Mouse (Mus musculus): Measurements from ENCODE around the gene Rarg. TPM values are rescaled to one million over a fixed set of nuclear protein-coding genes. Genes with fewer than 3 reads are reported as not detected.

The Rarg gene
- 27.2 and 34.6 TPM in 2 replicates for polyA plus RNA-seq (2015; fragmentation: Nextera tagmentation; extraction: Ambion mirVana)

DNA sequence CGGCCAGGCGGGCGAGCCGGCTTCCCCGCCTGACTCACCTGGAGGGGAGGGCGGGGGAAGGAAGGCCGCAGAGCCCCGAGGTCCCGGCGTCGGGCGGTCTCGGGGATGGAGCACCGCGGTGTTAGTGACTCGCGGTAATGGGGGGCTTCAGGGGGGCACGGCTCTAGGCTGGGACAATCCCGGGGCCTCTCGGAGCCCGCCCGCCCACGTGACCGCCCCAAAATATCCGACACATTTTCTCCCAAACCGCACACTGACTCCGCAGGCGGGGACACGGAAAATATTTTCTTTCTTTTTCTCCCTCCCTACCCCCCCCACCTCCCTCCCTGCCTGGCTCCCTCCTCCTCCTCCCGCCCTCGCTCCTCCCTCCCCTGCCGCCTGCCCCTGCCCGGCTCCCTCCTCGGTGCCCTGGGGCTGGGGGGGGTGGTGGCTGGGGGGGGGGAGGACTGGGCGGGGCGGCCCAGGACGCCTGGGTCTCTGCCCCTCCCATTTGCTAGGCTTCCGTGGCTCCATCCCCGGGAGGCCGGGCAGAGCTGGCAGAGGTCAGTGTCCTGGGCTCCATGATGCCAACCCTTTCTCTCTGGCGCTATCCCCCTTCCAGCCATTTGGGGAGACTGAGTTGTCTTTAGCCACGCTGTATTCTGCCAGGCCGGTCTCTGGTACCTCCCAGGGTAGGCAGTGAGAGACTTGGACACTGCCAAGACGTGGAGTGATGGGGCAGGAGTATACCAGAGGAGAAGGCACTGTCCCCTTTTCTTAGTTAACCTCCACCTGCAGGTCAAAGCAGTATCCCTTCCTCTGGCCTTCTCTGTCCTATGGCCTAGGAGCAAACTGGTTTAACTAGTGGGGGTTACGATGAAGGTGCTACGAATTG, at the start of gene Rarg:
TSS of gene Rarg (minus strand) at position 316 of the 874 bp plus-strand sequence.
- no peak for TF ChIP-seq EP300 (optimal IDR thresholded peaks at IDR 0.05)
- peak; percentile 64 for ATAC-seq (ENCODE audit: low FRiP score, low TSS enrichment)

GRCm38 (mm10) chr15:102302542-102302941, 45.2 kb upstream of the Rarg start:
- no peaks in the 10 kb centered on the region for H3K27me3 ChIP-seq (ENCODE audit: control insufficient read depth, insufficient read depth, low read length)
- H3K4me2 ChIP-seq (replicated peaks; ENCODE audit: low read depth): no peak overlapping the region
- no peak overlapping the region for H3K4me3 ChIP-seq (ENCODE audit: low read depth, low read length)
- 74% methylated on average over 6 of the region's 6 CpGs for WGBS
- DNase-seq (ENCODE audit: low spot score) (no peak), ATAC-seq (ENCODE audit: low FRiP score, low TSS enrichment) (0 out of 2 replicates have a peak, but pooled peaks have one; percentile 36)
- TF ChIP-seq CTCF (IDR thresholded peaks at IDR 0.05; ENCODE audit: low read depth): no peak
- TF ChIP-seq EP300 (optimal IDR thresholded peaks at IDR 0.05): no peak
- H3K4me1 ChIP-seq (replicated peaks; ENCODE audit: control insufficient read depth, insufficient read depth): no peaks in the 10 kb centered on the region
- peaks cover 19% of the 10 kb centered on the region; the same call in 1 of the 2 replicates for H3K36me3 ChIP-seq (ENCODE audit: control insufficient read depth, insufficient read depth, low read length)
- H3K9ac ChIP-seq (ENCODE audit: low read length): no peak overlapping the region
- no peaks in the 10 kb centered on the region for H3K9me3 ChIP-seq (ENCODE audit: control insufficient read depth, low read length)
- H3K27ac ChIP-seq (replicated peaks): no peak overlapping the region

More for the DNA sequence above, at the start of gene Rarg:
- 2% methylated on average over 33 of the region's 46 CpGs for WGBS
- H3K4me2 ChIP-seq (replicated peaks; ENCODE audit: low read depth): peak within 1 kb of the TSS; percentile 86
- H3K9me3 ChIP-seq (ENCODE audit: control insufficient read depth, low read length): no peaks in the 10 kb centered on the region
- H3K4me1 ChIP-seq (replicated peaks; ENCODE audit: control insufficient read depth, insufficient read depth): peaks cover 13% of the 10 kb centered on the region
- peak within 1 kb of the TSS; percentile 83 for H3K9ac ChIP-seq (ENCODE audit: low read length)
- no peaks in the 10 kb centered on the region for H3K27me3 ChIP-seq (ENCODE audit: control insufficient read depth, insufficient read depth, low read length)
- H3K36me3 ChIP-seq (ENCODE audit: control insufficient read depth, insufficient read depth, low read length): peaks cover under 1% of the 10 kb centered on the region; the same call in 1 of the 2 replicates
- peak; percentile 75 for DNase-seq (ENCODE audit: low spot score)
- peak within 1 kb of the TSS; percentile 73 for H3K4me3 ChIP-seq (ENCODE audit: low read depth, low read length)
- H3K27ac ChIP-seq (replicated peaks): peak within 1 kb of the TSS; percentile 93

DNA sequence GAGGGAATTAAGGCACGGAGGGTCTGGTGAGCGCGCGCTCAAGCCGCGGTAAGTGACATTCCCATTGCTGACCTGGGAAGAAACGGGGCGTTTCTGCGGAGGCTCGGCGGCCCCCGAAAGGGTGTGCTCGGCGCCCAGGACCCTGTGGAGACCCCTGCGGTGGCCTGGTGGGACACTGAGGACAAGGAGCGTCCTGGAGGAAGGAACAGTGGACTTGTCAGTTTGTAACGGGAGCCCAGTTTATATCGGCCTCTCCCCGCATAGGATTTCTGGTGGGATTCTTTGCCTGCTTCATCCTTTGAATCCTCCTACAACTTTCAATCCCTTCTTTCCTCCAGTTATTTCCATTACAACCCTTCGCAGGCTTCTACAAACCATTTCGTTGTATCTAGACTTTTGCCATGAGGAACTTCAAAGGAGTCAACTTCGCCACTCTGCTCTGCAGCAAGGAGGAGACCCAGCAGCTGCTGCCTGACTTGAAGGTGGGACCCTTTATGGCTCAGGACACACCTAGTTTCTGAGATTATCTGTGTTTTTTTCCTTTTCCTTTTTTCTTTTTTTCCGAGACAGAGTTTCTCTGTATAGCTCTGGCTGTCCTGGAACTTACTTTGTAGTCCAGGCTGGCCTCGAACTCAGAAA, 39.2 kb upstream of the Rarg start:
- 5% methylated on average over 24 of the region's 24 CpGs for WGBS
- Histone ChIP-seq H3K4me2 (replicated peaks; ENCODE audit: low read depth) (peak overlapping the region; percentile 76), H3K4me3 (ENCODE audit: low read depth, low read length) (peak overlapping the region; percentile 55), H3K27me3 (ENCODE audit: control insufficient read depth, insufficient read depth, low read length) (no peaks in the 10 kb centered on the region), H3K36me3 (ENCODE audit: control insufficient read depth, insufficient read depth, low read length) (peaks cover 4% of the 10 kb centered on the region; the same call in 1 of the 2 replicates), H3K4me1 (replicated peaks; ENCODE audit: control insufficient read depth, insufficient read depth) (no peaks in the 10 kb centered on the region), H3K9me3 (ENCODE audit: control insufficient read depth, low read length) (no peaks in the 10 kb centered on the region), H3K9ac (ENCODE audit: low read length) (peak overlapping the region; percentile 43), H3K27ac (replicated peaks) (no peak overlapping the region)
- DNase-seq (ENCODE audit: low spot score): no peak
- no peak for TF ChIP-seq CTCF (IDR thresholded peaks at IDR 0.05; ENCODE audit: low read depth)
- TF ChIP-seq EP300 (optimal IDR thresholded peaks at IDR 0.05): no peak
- peak; percentile 48 for ATAC-seq (ENCODE audit: low FRiP score, low TSS enrichment)

- 6% methylated on average over 25 of the region's 25 CpGs for WGBS
- H3K4me3 ChIP-seq (ENCODE audit: low read depth, low read length): peak within 1 kb of the TSS; percentile 55
- peak; percentile 94 for DNase-seq (ENCODE audit: low spot score)
- no peak for TF ChIP-seq EP300 (optimal IDR thresholded peaks at IDR 0.05)
- no peak for TF ChIP-seq CTCF (IDR thresholded peaks at IDR 0.05; ENCODE audit: low read depth)
- no peaks in the 10 kb centered on the region for H3K4me1 ChIP-seq (replicated peaks; ENCODE audit: control insufficient read depth, insufficient read depth)
- H3K9ac ChIP-seq (ENCODE audit: low read length): peak within 1 kb of the TSS; percentile 43
- ATAC-seq (ENCODE audit: low FRiP score, low TSS enrichment): peak; percentile 98
- H3K27me3 ChIP-seq (ENCODE audit: control insufficient read depth, insufficient read depth, low read length): no peaks in the 10 kb centered on the region
- H3K9me3 ChIP-seq (ENCODE audit: control insufficient read depth, low read length): no peaks in the 10 kb centered on the region
- H3K36me3 ChIP-seq (ENCODE audit: control insufficient read depth, insufficient read depth, low read length): peaks cover 3% of the 10 kb centered on the region; the same call in 1 of the 2 replicates
- peak within 1 kb of the TSS; percentile 76 for H3K4me2 ChIP-seq (replicated peaks; ENCODE audit: low read depth)
- no peak within 1 kb of the TSS for H3K27ac ChIP-seq (replicated peaks)
Measured at GRCm38 (mm10) chr15:102295633-102296367, 38.5 kb upstream of the Rarg start, which contains the start of gene Espl1. Espl1 (plus strand) TSS chr15:102296266.

GRCm38 (mm10) chr15:102287395-102287794, 30.1 kb upstream of the Rarg start:
- no peak overlapping the region for H3K9ac ChIP-seq (ENCODE audit: low read length)
- no peak overlapping the region for H3K4me2 ChIP-seq (replicated peaks; ENCODE audit: low read depth)
- no peaks in the 10 kb centered on the region for H3K4me1 ChIP-seq (replicated peaks; ENCODE audit: control insufficient read depth, insufficient read depth)
- no peak for ATAC-seq (ENCODE audit: low FRiP score, low TSS enrichment)
- H3K27ac ChIP-seq (replicated peaks): no peak overlapping the region
- TF ChIP-seq CTCF (IDR thresholded peaks at IDR 0.05; ENCODE audit: low read depth) (peak; percentile 82), EP300 (optimal IDR thresholded peaks at IDR 0.05) (no peak)
- DNase-seq (ENCODE audit: low spot score): peak; percentile 47
- H3K27me3 ChIP-seq (ENCODE audit: control insufficient read depth, insufficient read depth, low read length): no peaks in the 10 kb centered on the region
- H3K9me3 ChIP-seq (ENCODE audit: control insufficient read depth, low read length): no peaks in the 10 kb centered on the region
- H3K4me3 ChIP-seq (ENCODE audit: low read depth, low read length): no peak overlapping the region
- H3K36me3 ChIP-seq (ENCODE audit: control insufficient read depth, insufficient read depth, low read length): no peaks in the 10 kb centered on the region
